Comparison of ENCODE assay signal across 23 mouse cellular contexts in the genomic region with DNA sequence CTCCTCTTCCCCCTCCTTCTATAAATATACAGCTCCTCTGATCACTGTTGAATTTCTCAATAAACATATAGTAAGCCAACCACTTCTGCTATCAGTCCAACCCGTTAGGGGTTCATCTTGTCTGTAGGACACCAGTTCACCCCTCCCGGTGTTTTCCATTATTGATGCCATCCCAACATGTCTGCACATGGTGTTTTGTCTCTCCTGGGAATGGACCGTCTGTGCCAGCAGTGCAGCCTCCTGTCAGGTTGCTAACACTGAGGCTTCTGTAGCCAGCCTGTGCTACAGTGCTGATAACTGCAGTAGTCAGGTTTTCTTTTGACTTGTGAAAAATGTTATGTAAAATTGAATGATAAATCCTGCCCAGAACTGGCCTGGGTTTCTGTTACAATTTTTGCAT.
A peak's percentile ranks its signal among the peaks of the same experiment; 100 is the strongest.
DNase-seq lines count a peak whose midpoint lies in the region; ATAC-seq and TF ChIP-seq lines count a peak whose summit lies in the region.
"Had no signal": no experiment of that assay in that cellular context is flagged by ENCODE, and none has a peak within 500 bp of the region (broad histone marks: within the 10 kb centered on the region; RNA-seq: fewer than 3 reads in every experiment).

No protein-coding gene starts in this region.

- H3K9ac ChIP-seq in forebrain, postnatal 0 days: no peak overlapping the region
- no peak overlapping the region for H3K9ac ChIP-seq in forebrain, embryonic 11.5 days (ENCODE audit: low read length)
- H3K9ac ChIP-seq: heart, embryonic 15.5 days; limb, embryonic 12.5 days; liver, embryonic 15.5 days; lung, embryonic 14.5 days; neural tube, embryonic 12.5 days had no signal

- ATAC-seq in forebrain, postnatal 0 days: no peak
- ATAC-seq in forebrain, embryonic 11.5 days (replicated peaks; ENCODE audit: low FRiP score): no peak
- ATAC-seq: intestine, embryonic 16.5 days; midbrain, embryonic 16.5 days; Patski had no signal

- TF ChIP-seq CTCF in forebrain, postnatal 0 days (IDR thresholded peaks at IDR 0.05; ENCODE audit: low read depth): no peak

- H3K4me1 ChIP-seq in forebrain, postnatal 0 days (ENCODE audit: insufficient read depth): no peaks in the 10 kb centered on the region
- no peaks in the 10 kb centered on the region for H3K4me1 ChIP-seq in forebrain, embryonic 11.5 days (replicated peaks; ENCODE audit: control insufficient read depth, insufficient read depth, low read length)
- H3K4me1 ChIP-seq: heart, embryonic 15.5 days; limb, embryonic 12.5 days; liver, embryonic 15.5 days; neural tube, embryonic 12.5 days had no signal

- DNase-seq in cerebellum, adult 18-20 months: peak; percentile 36 to 48
- no peak for DNase-seq in cerebellum, postnatal 4 days (ENCODE audit: low spot score in 2 of 2)
- peak; percentile 25 for DNase-seq in forebrain, postnatal 0 days
- DNase-seq in forebrain, embryonic 11.5 days (ENCODE audit: low spot score): no peak
- DNase-seq in retina, embryonic 14.5 days (ENCODE audit: low spot score): peak; percentile 31
- no peak for DNase-seq in retina, postnatal 1 day
- DNase-seq in cerebellum, postnatal 36 days: peak; percentile 27
- DNase-seq in layer of hippocampus, adult 9-11 months: no peak
- DNase-seq: adrenal gland, postnatal 14 days; gastrocnemius, postnatal 14 days; kidney, adult 8-10 months; lung, embryonic 14.5 days; thymus, postnatal 4 days had no signal

- H3K9me3 ChIP-seq in forebrain, postnatal 0 days (ENCODE audit: low read length): no peaks in the 10 kb centered on the region
- no peaks in the 10 kb centered on the region for H3K9me3 ChIP-seq in forebrain, embryonic 11.5 days (ENCODE audit: control insufficient read depth, low read length)
- H3K9me3 ChIP-seq: heart, embryonic 15.5 days; limb, embryonic 12.5 days; liver, embryonic 15.5 days; neural tube, embryonic 12.5 days had no signal

- H3K27me3 ChIP-seq in forebrain, postnatal 0 days (ENCODE audit: insufficient read depth, low read length): no peaks in the 10 kb centered on the region
- no peaks in the 10 kb centered on the region for H3K27me3 ChIP-seq in forebrain, embryonic 11.5 days (ENCODE audit: control insufficient read depth, insufficient read depth, low read length)
- H3K27me3 ChIP-seq: heart, embryonic 15.5 days; limb, embryonic 12.5 days; liver, embryonic 15.5 days; neural tube, embryonic 12.5 days; Patski had no signal

- 56% methylated on average over 3 of the region's 3 CpGs for WGBS in forebrain, postnatal 0 days
- 82% methylated on average over 3 of the region's 3 CpGs for WGBS in forebrain, embryonic 11.5 days

- H3K4me2 ChIP-seq in forebrain, postnatal 0 days (ENCODE audit: low read depth): no peak overlapping the region
- no peak overlapping the region for H3K4me2 ChIP-seq in forebrain, embryonic 11.5 days (ENCODE audit: low read depth, low read length, severe bottlenecking)
- H3K4me2 ChIP-seq: heart, embryonic 15.5 days; limb, embryonic 12.5 days; liver, embryonic 15.5 days; lung, embryonic 14.5 days; midbrain, embryonic 11.5 days; neural tube, embryonic 12.5 days had no signal

- H3K27ac ChIP-seq in forebrain, postnatal 0 days (ENCODE audit: low read depth, low read length): no peak overlapping the region
- H3K27ac ChIP-seq in forebrain, embryonic 11.5 days (ENCODE audit: low read depth, low read length): no peak overlapping the region
- H3K27ac ChIP-seq: heart, embryonic 15.5 days; kidney, postnatal 0 days; limb, embryonic 12.5 days; liver, embryonic 15.5 days; neural tube, embryonic 12.5 days had no signal

- H3K4me3 ChIP-seq in forebrain, postnatal 0 days (ENCODE audit: low read depth, low read length): no peak overlapping the region
- no peak overlapping the region for H3K4me3 ChIP-seq in forebrain, embryonic 11.5 days (ENCODE audit: low read depth, low read length)
- H3K4me3 ChIP-seq: heart, embryonic 15.5 days; limb, embryonic 12.5 days; liver, embryonic 15.5 days; myocyte; neural tube, embryonic 12.5 days had no signal

- H3K36me3 ChIP-seq in forebrain, postnatal 0 days (ENCODE audit: insufficient read depth): no peaks in the 10 kb centered on the region
- H3K36me3 ChIP-seq in forebrain, embryonic 11.5 days (ENCODE audit: control insufficient read depth, insufficient read depth, low read length): no peaks in the 10 kb centered on the region
- H3K36me3 ChIP-seq: heart, embryonic 15.5 days; limb, embryonic 12.5 days; liver, embryonic 15.5 days; neural tube, embryonic 12.5 days had no signal

Comparison
In these comparisons a context has a peak if more than half of its experiments do, and no peak if none do; other contexts are left out.
1. DNase-seq: peak in cerebellum, adult 18-20 months (2 of 2), forebrain, postnatal 0 days (single experiment), retina, embryonic 14.5 days (single experiment) and cerebellum, postnatal 36 days (2 of 2); none in cerebellum, postnatal 4 days (0 of 2), forebrain, embryonic 11.5 days (single experiment), retina, postnatal 1 day (single experiment) and layer of hippocampus, adult 9-11 months (single experiment).